Mouse (Mus musculus) limb, embryonic 12.5 days (tissue): ENCODE results near the gene Rasal1. TPM values are rescaled to one million over a fixed set of nuclear protein-coding genes. Genes with fewer than 3 reads are reported as not detected.

Experiments used
- ATAC-seq: fragments of 200-750 bp; cut with Nextera tagmentation; 2 replicates; pipeline ENCODE4 v1.8.0; 2017; ENCODE audit warnings: low read depth, moderate TSS enrichment; ENCODE audit not compliant: insufficient number of reproducible peaks, insufficient read depth, low FRiP score, low TSS enrichment
- H3K27ac ChIP-seq: fragments of 300-500 bp; sonication (generic); 2 replicates; pipeline ENCODE4 v1.5.1; 2016; ENCODE audit warnings: mild to moderate bottlenecking, moderate library complexity
- H3K27me3 ChIP-seq: fragments of 300-500 bp; sonication (generic); 2 replicates; pipeline ENCODE4 v1.6.1; 2016; ENCODE audit warnings: mild to moderate bottlenecking, moderate library complexity
- H3K36me3 ChIP-seq: fragments of 300-500 bp; sonication (generic); 2 replicates; pipeline ENCODE4 v1.6.1; 2016; ENCODE audit warnings: mild to moderate bottlenecking, moderate library complexity
- H3K4me1 ChIP-seq: fragments of 300-500 bp; sonication (generic); replicated peaks from 2 replicates; pipeline ENCODE4 v1.6.1; 2016
- H3K4me2 ChIP-seq: fragments of 300-500 bp; sonication (generic); 2 replicates; pipeline ENCODE4 v1.6.1; 2016; ENCODE audit warnings: mild to moderate bottlenecking, moderate library complexity
- H3K4me3 ChIP-seq: fragments of 300-500 bp; sonication (generic); replicated peaks from 2 replicates; pipeline ENCODE4 v1.5.1; 2016; ENCODE audit warnings: mild to moderate bottlenecking
- H3K9ac ChIP-seq: fragments of 300-500 bp; sonication (generic); replicated peaks from 2 replicates; pipeline ENCODE4 v1.6.1; 2016; ENCODE audit warnings: mild to moderate bottlenecking, moderate library complexity
- H3K9me3 ChIP-seq: fragments of 300-500 bp; sonication (generic); 2 replicates; pipeline ENCODE4 v1.6.1; 2016; ENCODE audit warnings: mild to moderate bottlenecking, moderate library complexity
- WGBS: fragments of 180-500 bp; shearing (Covaris S2); methylation state at CpG from one replicate; pipeline ENCODE4 v1.1.7; 2016; 5-methylcytosine and 5-hydroxymethylcytosine counted together
- polyA plus RNA-seq: library from polyadenylated mRNA; unstranded; fragments of >200 nt; fragmentation: Nextera tagmentation; extraction: Ambion mirVana; gene quantifications from 2 replicates; pipeline ENCODE4 v1.2.1, GENCODE M21; 2016

The Rasal1 gene
- polyA plus RNA-seq, 1 experiment from 2014 or later, result 0.24 TPM

DNA sequence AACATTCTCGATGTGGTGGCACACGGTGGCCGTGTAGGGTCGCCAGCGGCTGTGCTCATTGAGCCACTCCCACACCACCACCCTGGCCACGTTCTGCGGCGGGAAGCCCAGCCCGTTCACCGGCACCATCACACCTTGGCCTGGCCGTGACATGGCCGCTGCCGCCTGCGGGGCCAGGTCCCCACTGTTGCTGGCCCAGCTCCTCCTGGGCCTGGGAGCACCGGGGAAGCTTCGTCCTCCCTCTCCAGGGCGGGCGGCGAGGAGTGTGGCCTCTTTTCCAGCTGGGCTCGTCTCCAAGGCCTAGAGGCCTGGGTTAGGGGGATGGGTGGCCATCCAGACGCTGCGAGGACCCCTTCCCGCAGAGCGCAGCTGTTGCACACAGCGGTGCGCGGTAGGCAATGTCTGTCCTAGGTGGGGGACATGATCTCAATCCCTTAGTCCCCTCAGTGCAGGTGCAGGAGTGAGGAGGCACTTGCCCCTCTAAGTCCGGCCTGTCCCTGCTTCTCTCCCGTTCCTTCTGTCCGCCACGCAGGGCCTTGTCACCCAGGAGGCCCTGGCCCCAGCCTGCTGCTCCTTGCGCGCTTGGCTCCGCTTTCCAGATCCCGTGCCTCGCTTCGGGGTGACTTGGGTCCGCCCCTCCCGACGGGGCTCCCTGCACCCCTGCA, 61.7 kb downstream of the Rasal1 start:
- H3K27me3 ChIP-seq, result peaks cover 98% of the 10 kb centered on the region
- peak overlapping the region; percentile 57 for H3K4me3 ChIP-seq
- no peak for ATAC-seq
- 2% methylated on average over 40 of the region's 40 CpGs for WGBS
- H3K4me1 ChIP-seq, result peaks cover 25% of the 10 kb centered on the region
- no peaks in the 10 kb centered on the region for H3K36me3 ChIP-seq
- no peaks in the 10 kb centered on the region for H3K9me3 ChIP-seq
- peak overlapping the region; percentile 94 for H3K4me2 ChIP-seq
- no peak overlapping the region for H3K27ac ChIP-seq
- H3K9ac ChIP-seq, result peak overlapping the region; percentile 66

DNA sequence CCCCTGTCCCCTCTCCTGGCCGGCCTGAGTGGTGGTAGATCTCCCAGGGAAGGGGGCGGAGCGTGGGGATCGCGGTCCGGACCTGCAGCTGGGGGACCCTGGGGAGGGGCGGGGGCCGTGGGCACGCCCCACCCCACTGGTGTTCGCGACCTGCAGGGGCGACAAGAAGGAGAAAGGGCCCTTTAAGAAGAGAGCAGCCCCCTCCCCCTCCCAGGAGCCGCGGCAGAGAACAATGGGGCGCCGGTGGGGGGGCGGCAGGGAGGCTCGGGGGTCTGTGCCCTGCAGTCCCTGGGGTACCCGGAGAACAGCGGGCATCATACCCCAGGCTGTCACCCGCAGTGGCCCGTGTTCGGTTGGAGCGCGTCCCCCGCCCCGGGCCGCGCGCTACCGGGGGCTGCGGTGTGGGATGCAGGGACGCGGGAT, 62.2 kb downstream of the Rasal1 start:
- no peak for ATAC-seq

DNA sequence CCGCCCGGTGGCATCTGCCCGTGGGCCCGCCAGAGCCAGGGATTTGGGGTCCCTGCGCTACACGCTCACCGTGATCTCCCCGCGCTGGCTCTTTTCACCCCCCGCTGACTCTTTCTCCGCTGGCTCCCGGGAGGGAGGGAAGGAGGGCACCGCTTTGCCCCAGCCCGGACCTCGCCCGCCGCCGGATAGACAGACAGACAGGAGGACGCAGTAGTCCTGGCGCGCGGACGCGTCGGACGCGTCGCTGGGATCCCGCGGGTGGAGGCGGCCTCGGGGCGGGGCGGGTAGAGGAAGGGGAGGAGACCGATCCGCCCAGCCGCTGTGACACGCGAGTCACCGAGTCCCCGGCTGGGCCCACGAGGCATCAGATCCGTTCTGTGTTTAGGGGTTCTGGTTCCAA, 62.8 kb downstream of the Rasal1 start:
- 2% methylated on average over 43 of the region's 43 CpGs for WGBS
- Histone ChIP-seq H3K9ac (peak overlapping the region; percentile 66), H3K4me2 (peak overlapping the region; percentile 94), H3K4me1 (peaks cover 20% of the 10 kb centered on the region), H3K4me3 (peak overlapping the region; percentile 57), H3K9me3 (no peaks in the 10 kb centered on the region), H3K27me3 (peaks cover 98% of the 10 kb centered on the region), H3K27ac (no peak overlapping the region), H3K36me3 (no peaks in the 10 kb centered on the region)
- ATAC-seq, result no peak

More for the DNA sequence above, 62.2 kb downstream of the Rasal1 start:
- Histone ChIP-seq H3K9ac (peak overlapping the region; percentile 66), H3K4me1 (peaks cover 25% of the 10 kb centered on the region), H3K27ac (no peak overlapping the region), H3K4me2 (peak overlapping the region; percentile 94), H3K9me3 (no peaks in the 10 kb centered on the region), H3K36me3 (no peaks in the 10 kb centered on the region), H3K27me3 (peaks cover 98% of the 10 kb centered on the region), H3K4me3 (peak overlapping the region; percentile 57)
- WGBS, result 1% methylated on average over 30 of the region's 34 CpGs

DNA sequence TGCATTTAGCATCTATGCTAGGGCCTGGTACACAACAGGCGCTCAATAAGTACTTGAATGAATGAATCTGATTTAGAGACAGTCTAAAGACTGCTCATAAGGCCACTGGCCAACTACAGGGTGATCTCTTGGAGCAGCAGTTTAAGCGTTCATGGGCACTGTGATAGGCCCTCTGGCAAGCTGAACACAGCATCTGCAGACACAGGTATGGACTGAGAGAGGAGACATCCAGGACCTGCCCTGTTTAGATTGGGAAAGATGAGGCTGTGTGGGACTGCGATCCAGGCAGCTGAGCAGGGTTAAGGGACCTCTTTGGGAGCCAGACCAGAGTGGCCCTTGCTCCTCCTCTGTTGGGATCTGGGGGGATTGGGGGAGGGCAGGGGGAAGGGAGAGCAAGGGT, 63.2 kb downstream of the Rasal1 start, which contains the start of gene Dtx1:
Dtx1 (minus strand) TSS at position 101 of the 400 bp plus-strand sequence.
- Histone ChIP-seq H3K4me1 (peaks cover 16% of the 10 kb centered on the region), H3K9me3 (no peaks in the 10 kb centered on the region), H3K27ac (no peak within 1 kb of the TSS), H3K4me2 (peak within 1 kb of the TSS; percentile 94), H3K4me3 (peak within 1 kb of the TSS; percentile 57), H3K36me3 (no peaks in the 10 kb centered on the region), H3K9ac (peak within 1 kb of the TSS; percentile 66), H3K27me3 (peaks cover 99% of the 10 kb centered on the region)
- 35% methylated on average over 3 of the region's 3 CpGs for WGBS
- no peak for ATAC-seq

DNA sequence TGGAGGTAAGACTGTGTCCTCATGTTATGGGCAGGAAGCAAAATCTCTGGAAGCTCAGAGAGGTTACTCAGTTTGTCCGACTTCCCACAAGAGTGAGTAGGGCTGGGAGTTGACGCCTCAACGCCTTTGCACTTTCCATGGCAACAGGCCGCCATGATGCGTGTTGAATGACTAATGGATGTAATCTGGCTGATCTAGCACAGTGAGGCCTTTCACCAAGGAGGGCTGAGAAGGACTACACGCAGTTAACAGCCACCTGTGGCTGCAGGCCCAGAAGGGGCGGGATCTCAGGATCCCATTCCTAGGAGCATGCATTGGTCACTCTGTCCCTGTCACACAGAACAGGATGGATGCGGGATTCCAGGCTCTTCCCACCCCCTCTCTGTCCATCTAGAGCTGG, 64.1 kb downstream of the Rasal1 start:
- no peak for ATAC-seq
- 80% methylated on average over 8 of the region's 8 CpGs for WGBS
- peaks cover 95% of the 10 kb centered on the region for H3K27me3 ChIP-seq
- no peak overlapping the region for H3K4me3 ChIP-seq
- H3K4me1 ChIP-seq, result peaks cover 14% of the 10 kb centered on the region
- H3K4me2 ChIP-seq, result no peak overlapping the region
- no peak overlapping the region for H3K9ac ChIP-seq
- no peaks in the 10 kb centered on the region for H3K9me3 ChIP-seq
- H3K27ac ChIP-seq, result no peak overlapping the region
- H3K36me3 ChIP-seq, result no peaks in the 10 kb centered on the region

DNA sequence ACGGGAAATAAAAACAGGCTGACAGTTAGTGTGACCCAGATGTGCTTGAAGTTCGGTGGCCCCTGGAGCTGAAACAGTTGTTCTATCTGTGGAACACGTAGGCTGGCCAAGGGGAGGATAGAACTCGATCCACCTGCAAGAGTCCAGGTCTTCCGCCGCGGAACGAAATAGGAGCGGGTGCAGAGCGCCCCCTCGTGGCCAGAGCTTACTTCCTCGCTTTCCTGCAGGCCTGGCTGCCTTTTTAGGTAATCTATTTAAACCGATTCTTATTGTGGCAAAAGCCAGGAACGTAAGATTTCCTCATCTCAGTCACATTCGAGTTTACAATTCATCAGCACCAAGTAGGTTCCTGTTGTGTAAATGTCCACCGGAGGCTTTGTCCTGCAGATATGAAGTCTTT, 65.7 kb downstream of the Rasal1 start:
- no peaks in the 10 kb centered on the region for H3K9me3 ChIP-seq
- H3K27me3 ChIP-seq, result peaks cover 79% of the 10 kb centered on the region
- H3K4me2 ChIP-seq, result no peak overlapping the region
- peaks cover 14% of the 10 kb centered on the region for H3K4me1 ChIP-seq
- ATAC-seq, result no peak
- H3K9ac ChIP-seq, result no peak overlapping the region
- 3% methylated on average over 16 of the region's 16 CpGs for WGBS
- no peaks in the 10 kb centered on the region for H3K36me3 ChIP-seq
- H3K27ac ChIP-seq, result no peak overlapping the region
- H3K4me3 ChIP-seq, result no peak overlapping the region

DNA sequence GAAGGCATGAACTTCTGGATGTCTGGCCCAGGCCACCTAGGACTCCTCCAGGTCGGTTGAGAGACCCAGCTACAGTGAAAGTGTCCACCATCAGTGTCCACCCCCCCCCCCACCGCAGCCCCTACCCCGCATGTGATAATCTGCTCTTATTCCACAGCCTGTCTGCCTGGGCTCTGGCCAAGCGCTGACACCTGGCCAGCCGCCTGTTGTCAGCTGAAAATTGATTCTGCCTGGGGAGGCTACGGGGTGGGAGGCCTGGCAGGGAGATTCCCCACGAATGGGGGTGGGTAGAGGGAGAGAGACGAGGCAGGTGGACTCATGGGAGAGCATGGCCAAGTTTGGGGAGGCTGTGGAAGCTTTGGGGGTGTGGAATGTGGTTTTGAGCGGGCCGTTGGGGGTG, 68.5 kb downstream of the Rasal1 start:
- Histone ChIP-seq H3K27me3 (peaks cover 50% of the 10 kb centered on the region), H3K27ac (no peak overlapping the region), H3K36me3 (no peaks in the 10 kb centered on the region), H3K4me3 (no peak overlapping the region), H3K4me2 (no peak overlapping the region), H3K9ac (no peak overlapping the region), H3K9me3 (no peaks in the 10 kb centered on the region), H3K4me1 (no peaks in the 10 kb centered on the region)
- no peak for ATAC-seq
- WGBS, result 72% methylated on average over 10 of the region's 10 CpGs

DNA sequence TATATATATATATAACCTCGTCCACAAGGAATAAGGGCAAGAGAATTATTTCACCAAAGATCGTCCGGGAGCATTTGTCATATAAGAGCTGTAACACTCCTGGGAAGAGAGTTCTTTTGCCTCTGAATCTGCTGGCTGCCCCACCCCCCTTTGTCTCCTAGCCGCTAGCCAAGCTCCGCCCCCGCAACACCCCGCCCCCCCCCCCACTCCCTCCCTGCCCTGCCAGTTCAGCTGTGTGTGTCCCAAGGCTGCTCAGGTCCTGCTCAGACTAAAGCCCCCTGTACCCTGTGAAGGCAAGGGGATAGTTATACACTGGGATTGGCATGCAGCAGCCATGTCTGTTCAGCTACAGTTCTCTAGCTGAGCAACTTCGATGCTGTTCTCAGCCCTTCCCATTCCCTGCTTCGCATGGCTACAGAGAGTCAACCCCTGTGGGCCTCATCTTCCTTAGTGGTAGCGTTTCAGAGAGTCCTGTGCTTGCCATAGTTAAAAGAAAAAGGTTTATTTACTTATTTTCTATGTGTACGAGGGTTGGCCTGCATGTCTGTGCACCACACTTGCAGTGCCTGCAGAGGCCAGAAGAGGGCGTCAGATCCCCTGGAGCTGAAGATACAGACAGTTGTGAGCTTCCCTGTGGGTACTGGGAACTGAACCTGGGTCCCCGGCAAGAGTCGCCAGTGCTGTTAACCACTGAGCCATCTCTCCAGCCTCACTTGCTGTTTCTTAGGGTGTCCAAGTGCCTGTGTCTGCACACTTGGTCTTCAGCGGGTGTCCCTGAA, 70.2 kb downstream of the Rasal1 start:
- H3K4me1 ChIP-seq, result no peaks in the 10 kb centered on the region
- no peaks in the 10 kb centered on the region for H3K36me3 ChIP-seq
- no peak for ATAC-seq
- H3K9ac ChIP-seq, result no peak overlapping the region
- WGBS, result 55% methylated on average over 15 of the region's 15 CpGs
- no peak overlapping the region for H3K4me2 ChIP-seq
- H3K4me3 ChIP-seq, result no peak overlapping the region
- H3K27me3 ChIP-seq, result peaks cover 34% of the 10 kb centered on the region
- H3K9me3 ChIP-seq, result no peaks in the 10 kb centered on the region
- no peak overlapping the region for H3K27ac ChIP-seq

DNA sequence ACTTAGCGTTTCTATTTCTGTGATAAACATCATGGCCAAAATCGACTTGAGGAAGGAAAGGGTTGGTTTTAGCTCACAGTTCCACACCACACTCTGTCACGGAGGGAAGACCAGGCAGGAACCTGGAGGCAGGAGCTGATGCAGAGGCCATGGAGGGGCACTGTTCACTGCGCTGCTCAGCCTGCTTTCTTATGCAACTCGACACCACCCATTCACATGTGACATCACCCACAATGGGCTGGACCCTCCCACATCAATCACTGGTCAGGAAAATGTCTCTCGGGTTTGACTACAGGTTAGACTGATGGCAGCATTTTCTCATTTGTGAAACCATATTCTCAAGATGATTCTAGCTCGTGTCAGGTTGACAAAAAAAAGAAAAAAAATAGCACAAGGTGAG, 72.4 kb downstream of the Rasal1 start:
- Histone ChIP-seq H3K9me3 (no peaks in the 10 kb centered on the region), H3K4me1 (no peaks in the 10 kb centered on the region; the same call in 1 of the 2 replicates), H3K27ac (no peak overlapping the region), H3K4me2 (no peak overlapping the region), H3K36me3 (no peaks in the 10 kb centered on the region), H3K9ac (no peak overlapping the region), H3K27me3 (peaks cover 12% of the 10 kb centered on the region; the same call in 1 of the 2 replicates), H3K4me3 (no peak overlapping the region)
- no peak for ATAC-seq
- 52% methylated on average over 7 of the region's 7 CpGs for WGBS

DNA sequence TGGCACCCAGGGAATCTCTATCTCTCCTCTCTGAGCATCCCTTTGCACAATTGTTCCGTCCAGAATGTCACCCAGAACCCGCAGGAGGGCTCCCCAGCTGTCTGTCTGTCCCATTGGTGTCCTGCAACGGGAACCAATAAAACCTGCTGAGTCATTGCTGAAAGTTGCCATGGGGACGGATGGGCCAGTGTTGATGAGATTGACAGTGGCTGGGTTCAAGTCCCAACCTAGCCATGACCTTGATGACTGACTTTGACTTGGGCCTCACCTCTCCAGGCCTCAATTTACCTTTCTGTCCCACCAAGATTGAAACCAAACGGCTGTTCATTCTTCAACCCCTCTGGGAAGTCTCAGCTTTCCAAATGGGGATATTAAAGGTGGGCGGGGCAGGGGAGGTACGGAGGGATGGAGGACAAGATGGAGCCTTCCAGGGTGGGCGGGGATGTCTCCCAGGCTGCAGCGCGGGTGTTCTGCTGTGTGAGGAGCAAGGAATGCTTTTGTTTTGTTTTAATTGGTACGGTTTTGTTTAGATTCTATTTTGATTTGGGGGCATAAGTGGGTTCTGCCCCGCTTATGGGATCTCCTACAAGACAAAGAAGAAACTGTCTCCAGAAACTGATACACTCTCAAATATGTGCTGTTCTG, 77.3 kb downstream of the Rasal1 start:
- no peaks in the 10 kb centered on the region for H3K36me3 ChIP-seq
- ATAC-seq, result no peak
- peaks cover 7% of the 10 kb centered on the region; the same call in 1 of the 2 replicates for H3K27me3 ChIP-seq
- no peak overlapping the region for H3K4me2 ChIP-seq
- no peaks in the 10 kb centered on the region for H3K9me3 ChIP-seq
- H3K4me3 ChIP-seq, result no peak overlapping the region
- 57% methylated on average over 12 of the region's 12 CpGs for WGBS
- no peaks in the 10 kb centered on the region; the same call in 1 of the 2 replicates for H3K4me1 ChIP-seq
- H3K27ac ChIP-seq, result no peak overlapping the region
- H3K9ac ChIP-seq, result no peak overlapping the region
